Mouse (Mus musculus) thymus, adult 2 months (tissue): ENCODE measurements around the gene Rnps1. TPM values are rescaled to one million over a fixed set of nuclear protein-coding genes. Genes with fewer than 3 reads are reported as not detected.

ENCODE experiments used
- DNase-seq: peaks from one replicate; pipeline ENCODE4 v3.0.0; 2021
- H3K27ac ChIP-seq: fragments of 200-500 bp; 2 replicates; pipeline ENCODE4 v1.5.1; 2012; ENCODE audit warnings: low read length, control low read depth; ENCODE audit not compliant: control insufficient read depth, insufficient read depth
- H3K27me3 ChIP-seq: fragments of 200-500 bp; 2 replicates; pipeline ENCODE4 v1.6.1; 2012; ENCODE audit warnings: mild to moderate bottlenecking, low read length, moderate library complexity, mixed read lengths; ENCODE audit not compliant: control insufficient read depth, insufficient read depth
- H3K36me3 ChIP-seq: fragments of 200-500 bp; 2 replicates; pipeline ENCODE4 v1.6.1; 2012; ENCODE audit warnings: mild to moderate bottlenecking, low read length, moderate library complexity; ENCODE audit not compliant: control insufficient read depth, insufficient read depth
- H3K4me1 ChIP-seq: fragments of 200-500 bp; replicated peaks from 2 replicates; pipeline ENCODE4 v1.6.1; 2012; ENCODE audit warnings: low read length; ENCODE audit not compliant: control insufficient read depth, insufficient read depth
- H3K4me3 ChIP-seq: fragments of 200-500 bp; 2 replicates; pipeline ENCODE4 v1.5.1; 2012; ENCODE audit warnings: mild to moderate bottlenecking, low read length, control low read depth, moderate library complexity; ENCODE audit not compliant: control insufficient read depth, insufficient read depth
- CTCF ChIP-seq: fragments of 200-500 bp; IDR thresholded peaks from 2 replicates; pipeline ENCODE4 v1.5.1; 2012; ENCODE audit warnings: mild to moderate bottlenecking, control low read depth, low read length, moderate library complexity, borderline replicate concordance; ENCODE audit not compliant: control insufficient read depth, poor library complexity, insufficient read depth; ENCODE audit errors: extremely low read depth
- POLR2A ChIP-seq: fragments of 200-500 bp; IDR thresholded peaks from 2 replicates; pipeline ENCODE4 v1.6.1; 2012; ENCODE audit warnings: mild to moderate bottlenecking, low read length, control low read depth, moderate library complexity; ENCODE audit not compliant: control insufficient read depth, poor library complexity, insufficient read depth; ENCODE audit errors: extremely low read depth
- WGBS: fragments of 180-500 bp; shearing (Covaris S2); methylation state at CpG from one replicate; pipeline ENCODE4 v1.1.7; 2018; 5-methylcytosine and 5-hydroxymethylcytosine counted together
- polyA plus RNA-seq: library from polyadenylated mRNA; depleted of rRNA; stranded (reverse); fragments of >200 nt; gene quantifications from 2 replicates; pipeline ENCODE4 v1.2.3, GENCODE M21; 2012; rRNA removed

Gene Rnps1
- 241 and 251 TPM in 2 replicates for polyA plus RNA-seq

DNA sequence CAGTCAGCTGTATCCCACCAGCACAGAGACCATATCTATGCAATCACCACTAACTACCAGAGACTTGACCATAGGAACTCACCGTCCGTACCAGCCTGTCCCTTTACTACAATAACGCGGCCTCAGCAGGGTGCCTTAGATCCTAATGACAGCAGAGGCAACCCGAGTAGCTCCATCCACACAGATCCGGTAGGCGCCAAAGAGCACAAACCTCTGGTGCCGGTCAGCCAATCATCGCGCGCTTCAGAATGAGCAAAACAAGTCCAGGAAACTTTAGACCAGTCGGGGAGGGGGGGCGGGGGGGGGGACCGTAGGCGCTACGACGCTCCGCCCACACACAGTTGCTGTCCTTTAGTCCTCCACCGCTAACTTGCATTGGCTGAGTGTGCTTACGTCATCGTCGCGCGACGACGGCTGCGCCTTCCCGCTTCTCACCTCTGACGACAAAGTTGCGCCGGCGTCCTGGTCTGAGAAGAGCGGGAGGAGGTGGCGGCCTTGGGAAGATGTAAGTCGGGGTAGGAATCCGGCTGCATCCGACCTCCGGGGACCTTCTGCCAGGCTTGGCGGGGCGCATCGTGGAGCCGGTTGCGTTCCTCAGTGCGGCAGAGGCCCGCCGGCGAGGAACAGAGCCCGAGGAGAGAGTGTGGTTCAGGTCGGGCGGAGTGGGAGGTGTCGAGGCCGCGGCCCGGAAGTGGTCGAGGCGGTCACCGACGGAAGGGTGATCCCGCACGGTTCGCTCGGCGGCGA is at the start of gene Rnps1:
Rnps1 (plus strand) TSS at position 336 of the 747 bp plus-strand sequence.
- no peaks in the 10 kb centered on the region for H3K27me3 ChIP-seq
- H3K4me1 ChIP-seq: peaks cover 9% of the 10 kb centered on the region
- WGBS: under 1% methylated on average over 64 of the region's 64 CpGs
- peak within 1 kb of the TSS; percentile 69 for H3K4me3 ChIP-seq
- H3K36me3 ChIP-seq: peaks cover 21% of the 10 kb centered on the region
- peak within 1 kb of the TSS; percentile 86 for H3K27ac ChIP-seq
- TF ChIP-seq CTCF (no peak), POLR2A (peak; percentile 65)
- DNase-seq: peak; percentile 89

DNA sequence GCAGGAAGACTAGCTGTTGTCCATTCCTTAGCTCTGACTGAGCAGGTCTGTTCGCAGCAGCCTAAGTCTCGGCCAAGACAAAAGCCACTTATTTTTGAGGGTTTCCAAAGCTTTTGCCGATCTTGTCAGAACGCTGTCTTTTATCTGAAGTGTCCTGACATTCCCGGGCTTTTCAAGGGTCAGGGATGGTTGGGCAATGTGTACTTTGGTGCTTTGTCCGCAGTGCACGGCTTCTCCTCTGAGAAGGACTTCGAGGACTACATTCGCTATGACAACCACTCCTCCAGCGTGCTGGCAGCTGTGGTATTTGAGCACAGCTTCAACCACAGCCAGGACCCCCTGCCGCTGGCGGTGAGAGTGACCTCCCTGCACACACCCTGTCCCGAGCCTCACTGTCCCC is 48.5 kb upstream of the Rnps1 start:
- H3K27me3 ChIP-seq: no peaks in the 10 kb centered on the region
- no peak for DNase-seq
- no peaks in the 10 kb centered on the region for H3K4me1 ChIP-seq
- H3K4me3 ChIP-seq: no peak overlapping the region
- no peak for TF ChIP-seq CTCF
- no peak for TF ChIP-seq POLR2A
- H3K27ac ChIP-seq: no peak overlapping the region
- 95% methylated on average over 13 of the region's 13 CpGs for WGBS
- H3K36me3 ChIP-seq: 0 out of 2 replicates have a peak, but pooled peaks cover 7% of the 10 kb centered on the region

DNA sequence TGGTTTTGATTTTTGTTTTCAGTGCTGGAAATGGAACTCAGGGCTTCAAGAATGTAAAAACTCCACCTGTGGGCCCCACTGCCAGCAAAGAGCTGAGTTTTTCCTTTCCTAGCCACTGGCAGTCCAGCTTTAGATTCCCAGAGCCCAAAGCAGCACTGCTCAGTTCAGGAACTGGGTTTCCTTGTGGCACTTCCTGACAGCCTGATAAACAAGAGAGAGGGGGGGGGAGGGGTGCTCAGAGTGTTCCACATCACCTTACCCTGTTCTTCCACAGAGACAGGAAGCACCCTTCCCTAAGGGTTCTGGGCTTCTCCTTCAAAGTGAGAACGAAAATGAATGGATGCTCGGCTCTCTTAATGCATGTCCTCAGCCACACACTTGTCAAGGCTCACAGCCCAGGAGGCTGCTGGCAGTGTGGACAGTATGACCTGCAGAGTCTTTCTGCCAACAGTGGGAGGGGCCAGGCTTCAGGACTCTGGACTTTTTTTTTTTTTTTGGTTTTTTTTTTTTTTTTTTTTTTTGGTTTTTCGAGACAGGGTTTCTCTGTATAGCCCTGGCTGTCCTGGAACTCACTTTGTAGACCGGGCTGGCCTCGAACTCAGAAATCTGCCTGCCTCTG is 39.2 kb upstream of the Rnps1 start:
- H3K27me3 ChIP-seq: no peaks in the 10 kb centered on the region
- no peaks in the 10 kb centered on the region; the same call in 1 of the 2 replicates for H3K4me1 ChIP-seq
- H3K36me3 ChIP-seq: peaks cover 3% of the 10 kb centered on the region; the same call in 1 of the 2 replicates
- no peak overlapping the region for H3K4me3 ChIP-seq
- TF ChIP-seq POLR2A (no peak), CTCF (no peak)
- DNase-seq: no peak
- H3K27ac ChIP-seq: no peak overlapping the region
- WGBS: 87% methylated on average over 5 of the region's 5 CpGs

DNA sequence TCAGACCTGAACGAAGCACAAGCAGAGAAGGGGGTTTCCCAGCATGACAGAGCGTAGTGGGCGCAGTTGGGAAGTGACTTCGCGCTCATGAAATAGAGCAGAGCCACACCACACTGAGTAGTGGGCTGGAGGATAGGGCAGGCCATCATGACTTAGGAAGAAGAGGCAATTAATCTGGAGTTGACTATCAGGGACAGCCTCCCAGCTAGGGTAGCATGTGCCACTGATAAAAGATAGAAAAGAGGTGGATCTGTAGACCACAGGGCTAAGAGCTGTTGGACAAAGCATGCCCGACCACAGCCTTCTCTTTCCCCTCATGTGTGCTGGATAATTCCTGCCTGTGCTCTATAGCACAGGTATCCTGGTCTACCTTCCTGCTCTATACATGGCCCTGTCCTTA is 38.5 kb upstream of the Rnps1 start:
- TF ChIP-seq POLR2A (no peak), CTCF (no peak)
- H3K4me3 ChIP-seq: no peak overlapping the region
- peaks cover 3% of the 10 kb centered on the region; the same call in 1 of the 2 replicates for H3K36me3 ChIP-seq
- WGBS: 95% methylated on average over 6 of the region's 6 CpGs
- no peaks in the 10 kb centered on the region for H3K27me3 ChIP-seq
- H3K4me1 ChIP-seq: no peaks in the 10 kb centered on the region; the same call in 1 of the 2 replicates
- no peak for DNase-seq
- H3K27ac ChIP-seq: no peak overlapping the region

DNA sequence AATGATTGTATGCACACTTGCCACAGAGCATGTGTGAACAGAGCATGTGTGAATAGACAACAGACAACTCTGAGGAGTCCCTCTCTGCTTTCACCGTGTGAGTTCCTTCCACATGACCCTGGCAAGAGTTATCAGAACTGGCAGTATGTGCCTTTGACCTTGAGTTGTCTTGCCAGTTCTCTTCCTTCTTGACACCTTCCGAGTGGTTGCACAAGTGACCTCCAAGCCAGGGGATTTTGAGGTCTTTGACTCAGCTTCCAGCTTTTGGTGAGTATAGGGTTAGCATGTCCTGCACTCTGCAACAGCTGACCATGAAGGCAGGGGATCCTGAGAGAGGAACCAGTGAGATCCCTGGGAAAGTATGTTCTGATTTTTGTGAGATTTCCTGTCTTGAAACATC is 35.9 kb upstream of the Rnps1 start:
- Histone ChIP-seq H3K4me1 (no peaks in the 10 kb centered on the region), H3K4me3 (no peak overlapping the region), H3K36me3 (peaks cover 3% of the 10 kb centered on the region; the same call in 1 of the 2 replicates), H3K27me3 (no peaks in the 10 kb centered on the region), H3K27ac (no peak overlapping the region)
- DNase-seq: no peak
- TF ChIP-seq CTCF: no peak
- TF ChIP-seq POLR2A: no peak
- WGBS: 96% methylated on average over 2 of the region's 2 CpGs

DNA sequence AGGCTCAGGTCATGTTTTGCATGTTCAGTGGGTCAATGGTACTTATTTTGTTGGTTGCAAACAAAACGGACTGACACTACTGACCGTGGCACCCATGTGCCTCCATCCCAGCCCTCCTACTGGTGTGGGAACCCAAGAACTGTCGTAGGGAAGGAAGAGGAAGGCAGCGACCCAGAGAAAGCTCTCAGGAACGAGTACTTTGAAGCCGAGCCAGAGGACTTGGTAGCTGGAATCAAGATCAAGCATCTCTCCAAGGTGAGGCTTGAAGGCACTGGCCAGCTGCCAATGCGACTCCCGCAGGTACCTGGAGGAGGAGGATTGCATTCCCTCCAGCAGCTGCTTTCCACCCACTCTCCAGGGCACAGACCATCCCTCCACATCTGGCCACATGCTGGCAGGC is 30.6 kb upstream of the Rnps1 start:
- H3K27me3 ChIP-seq: no peaks in the 10 kb centered on the region
- no peak overlapping the region for H3K27ac ChIP-seq
- no peak for DNase-seq
- no peak overlapping the region for H3K4me3 ChIP-seq
- H3K36me3 ChIP-seq: 0 out of 2 replicates have a peak, but pooled peaks cover 3% of the 10 kb centered on the region
- TF ChIP-seq CTCF: no peak
- TF ChIP-seq POLR2A: no peak
- 96% methylated on average over 8 of the region's 8 CpGs for WGBS
- H3K4me1 ChIP-seq: no peaks in the 10 kb centered on the region
